Mouse (Mus musculus): ENCODE results near the gene Fbxl12.
"Not testable (repeated sequence)": the region's sequence is repeated elsewhere in the genome, so short reads cannot be mapped to it uniquely, and the experiment has no call there.

Gene Fbxl12

DNA sequence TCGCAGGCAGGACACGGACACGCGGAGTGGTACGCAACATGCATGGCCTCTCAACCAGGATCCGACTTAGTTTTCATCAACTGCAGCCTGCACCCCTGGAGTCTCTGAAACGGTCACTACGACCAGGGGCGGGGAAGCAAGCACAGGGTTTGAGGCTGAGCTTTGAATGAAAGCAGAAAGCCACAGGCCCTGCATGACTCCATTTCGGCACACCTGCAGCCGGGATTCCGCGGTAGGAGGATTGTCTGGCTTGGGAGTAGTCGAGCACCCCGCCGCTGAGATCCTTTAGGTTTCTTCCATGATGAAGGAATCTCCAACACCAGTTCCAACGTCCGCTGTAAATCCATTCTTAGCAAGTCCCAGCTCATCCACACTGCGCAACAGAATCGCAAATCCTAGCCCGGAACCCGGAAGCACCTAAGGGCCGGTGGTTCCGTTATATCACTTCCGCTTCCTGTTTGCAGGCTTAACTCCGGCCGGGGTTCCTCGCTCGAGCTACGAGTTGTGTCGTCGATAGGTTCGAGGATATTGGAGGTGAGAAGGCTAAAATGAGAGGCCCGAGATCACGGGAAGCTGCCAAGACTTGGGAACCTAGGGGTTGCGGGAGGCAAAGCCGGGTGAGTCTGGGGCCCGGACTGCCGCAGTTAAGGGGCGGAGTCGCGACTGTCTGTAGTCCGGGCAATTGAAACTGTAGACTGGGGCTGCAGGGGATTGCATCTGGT, at the start of gene Fbxl12:
Gene Fbxl12 (minus strand): TSS at position 408 of the 722 bp plus-strand sequence.
- peak; percentile 73 for DNase-seq (ENCODE audit: extremely low read depth, insufficient read length, low spot score)

GRCm38 (mm10) chr9:20692863-20693262, 48.3 kb upstream of the Fbxl12 start:
- no peak for DNase-seq (ENCODE audit: extremely low read depth, insufficient read length, low spot score)

DNA sequence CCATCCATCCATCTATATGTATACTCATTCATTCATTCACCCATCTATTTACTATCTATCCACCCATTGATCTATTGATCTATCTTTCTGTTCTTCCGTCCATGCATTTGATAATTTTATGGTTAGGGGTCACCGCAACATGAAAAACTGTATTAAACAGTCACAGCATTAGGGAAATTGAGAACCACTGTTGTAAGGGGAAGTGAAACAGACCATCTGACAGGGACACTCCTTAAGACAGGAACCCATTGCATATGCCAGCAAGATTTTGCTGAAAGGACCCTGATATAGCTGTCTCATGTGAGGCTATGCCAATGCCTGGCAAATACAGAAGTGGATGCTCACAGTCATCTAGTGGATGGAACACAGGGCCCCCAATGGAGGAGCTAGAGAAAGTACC, 45.9 kb upstream of the Fbxl12 start:
- not testable (repeated sequence) for DNase-seq (ENCODE audit: extremely low read depth, insufficient read length, low spot score)

- no peak for DNase-seq (ENCODE audit: extremely low read depth, insufficient read length, low spot score)
Measured at GRCm38 (mm10) chr9:20689913-20690312, 45.3 kb upstream of the Fbxl12 start.

- DNase-seq (ENCODE audit: extremely low read depth, insufficient read length, low spot score): no peak
Measured at GRCm38 (mm10) chr9:20689403-20689802, 44.8 kb upstream of the Fbxl12 start.

DNA sequence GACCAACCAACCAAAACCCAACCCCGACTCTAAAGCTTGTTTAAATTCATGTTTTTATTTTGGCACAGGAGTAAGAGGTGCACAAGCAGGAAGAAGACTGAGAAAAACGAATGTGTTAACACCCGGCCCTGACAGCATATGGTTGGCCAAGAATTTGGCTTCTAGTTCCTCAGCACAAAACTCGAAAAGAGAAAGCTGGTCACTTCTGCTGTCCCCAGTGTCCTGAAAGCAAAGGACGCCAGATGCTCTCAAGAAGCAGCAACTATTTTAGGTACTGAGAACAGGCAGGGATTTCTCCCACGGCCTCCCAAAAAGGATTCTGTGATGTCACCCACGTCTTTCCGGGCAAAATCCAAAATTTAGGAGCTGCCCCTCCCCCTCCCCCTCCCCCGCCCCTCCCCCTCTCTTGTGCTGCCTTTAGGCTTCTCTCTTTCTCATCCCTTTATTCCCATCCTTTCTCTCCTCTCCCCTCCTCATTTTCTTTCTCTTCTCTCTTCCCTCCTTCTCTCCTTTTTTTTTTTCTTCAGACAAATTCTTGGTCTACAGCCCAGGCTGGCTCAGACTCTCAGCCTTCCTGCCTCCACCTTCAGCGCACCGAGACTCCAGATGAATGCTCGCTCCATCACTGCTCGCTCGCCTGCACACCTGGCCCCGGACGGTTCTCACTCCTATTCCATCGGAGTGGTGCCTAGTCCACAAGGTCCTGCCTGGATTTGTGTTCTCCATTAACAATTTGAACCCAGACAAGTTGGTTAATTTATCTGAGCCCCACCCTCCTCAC, 40.7 kb upstream of the Fbxl12 start:
- DNase-seq (ENCODE audit: extremely low read depth, insufficient read length, low spot score): no peak

GRCm38 (mm10) chr9:20682389-20682722, 37.8 kb upstream of the Fbxl12 start:
- DNase-seq (ENCODE audit: extremely low read depth, insufficient read length, low spot score): no peak

- no peak for DNase-seq (ENCODE audit: extremely low read depth, insufficient read length, low spot score)
Measured at GRCm38 (mm10) chr9:20681546-20682388, 37.2 kb upstream of the Fbxl12 start.

DNA sequence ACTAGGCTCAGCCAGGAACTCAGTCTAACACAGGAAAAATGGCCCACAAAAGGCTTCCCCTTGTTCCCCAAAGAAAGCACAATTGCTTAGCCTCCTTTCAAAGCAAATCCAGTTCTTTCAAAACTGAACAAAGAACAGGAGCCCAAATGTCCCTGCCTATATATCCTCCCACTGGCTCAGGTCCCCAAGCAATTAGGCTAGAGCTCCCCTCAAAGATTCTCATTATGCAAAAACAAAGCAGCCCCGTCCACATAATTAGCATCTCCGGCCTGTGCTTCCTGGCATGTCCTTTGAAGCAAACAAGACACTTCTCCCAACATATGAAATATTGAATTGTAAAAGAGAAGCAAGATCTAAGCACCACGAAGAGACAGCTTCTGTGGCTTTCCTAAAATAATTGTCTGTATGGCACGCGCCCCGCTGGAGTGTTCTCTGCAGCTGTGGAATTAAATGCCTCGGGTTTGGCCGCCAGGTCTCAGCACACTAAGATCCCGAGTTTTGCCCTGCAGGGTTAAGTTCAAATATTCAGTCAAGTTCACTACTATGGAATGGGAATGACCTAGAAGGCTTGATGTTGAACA, 35.9 kb upstream of the Fbxl12 start:
- DNase-seq (ENCODE audit: extremely low read depth, insufficient read length, low spot score): no peak

DNA sequence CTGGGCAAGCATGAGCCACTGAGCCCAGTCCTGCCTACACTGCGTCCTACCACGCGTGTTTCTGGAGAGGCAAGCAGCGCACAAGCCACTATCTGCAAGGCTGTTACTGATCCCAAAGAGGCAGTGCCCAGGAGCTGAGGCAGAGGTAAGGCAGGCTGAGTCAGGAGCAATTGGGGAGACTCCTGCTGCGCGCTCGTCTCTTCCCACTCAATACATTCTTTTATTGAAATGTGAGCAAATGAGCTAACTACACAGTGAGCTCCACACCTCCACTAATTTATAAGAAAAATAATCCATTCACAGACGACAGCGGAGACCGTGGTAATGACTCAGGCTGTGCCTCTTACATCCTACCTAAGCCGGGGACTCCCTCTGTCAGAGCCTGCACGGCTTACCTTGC, 33.3 kb upstream of the Fbxl12 start:
- no peak for DNase-seq (ENCODE audit: extremely low read depth, insufficient read length, low spot score)

DNA sequence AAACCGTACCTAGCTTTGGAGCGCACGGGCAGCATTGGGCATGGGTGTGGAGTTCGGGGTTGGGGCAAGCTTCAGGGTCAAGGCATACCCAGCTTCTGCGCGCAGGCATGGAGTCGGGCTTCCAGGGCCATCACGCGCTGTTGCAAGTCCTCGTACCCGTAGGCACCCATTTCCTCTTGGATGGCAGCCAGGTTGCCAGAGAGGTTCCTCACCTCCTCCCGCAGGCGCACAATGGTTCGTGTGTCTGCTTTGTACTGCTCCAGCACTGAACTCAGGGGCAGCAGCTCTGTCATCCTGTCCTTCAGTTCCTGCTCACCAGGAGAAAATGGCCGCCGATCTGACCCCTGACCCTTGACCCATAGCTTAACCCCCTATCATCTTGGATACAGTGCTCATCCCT, 27.5 kb upstream of the Fbxl12 start:
- DNase-seq (ENCODE audit: extremely low read depth, insufficient read length, low spot score): no peak

GRCm38 (mm10) chr9:20668065-20668464, 23.5 kb upstream of the Fbxl12 start:
- DNase-seq (ENCODE audit: extremely low read depth, insufficient read length, low spot score): no peak

- DNase-seq (ENCODE audit: extremely low read depth, insufficient read length, low spot score): no peak
Measured at GRCm38 (mm10) chr9:20666510-20667034, 22.0 kb upstream of the Fbxl12 start.

GRCm38 (mm10) chr9:20665925-20666324, 21.4 kb upstream of the Fbxl12 start:
- no peak for DNase-seq (ENCODE audit: extremely low read depth, insufficient read length, low spot score)

GRCm38 (mm10) chr9:20664982-20665637, 20.5 kb upstream of the Fbxl12 start:
- no peak for DNase-seq (ENCODE audit: extremely low read depth, insufficient read length, low spot score)

DNA sequence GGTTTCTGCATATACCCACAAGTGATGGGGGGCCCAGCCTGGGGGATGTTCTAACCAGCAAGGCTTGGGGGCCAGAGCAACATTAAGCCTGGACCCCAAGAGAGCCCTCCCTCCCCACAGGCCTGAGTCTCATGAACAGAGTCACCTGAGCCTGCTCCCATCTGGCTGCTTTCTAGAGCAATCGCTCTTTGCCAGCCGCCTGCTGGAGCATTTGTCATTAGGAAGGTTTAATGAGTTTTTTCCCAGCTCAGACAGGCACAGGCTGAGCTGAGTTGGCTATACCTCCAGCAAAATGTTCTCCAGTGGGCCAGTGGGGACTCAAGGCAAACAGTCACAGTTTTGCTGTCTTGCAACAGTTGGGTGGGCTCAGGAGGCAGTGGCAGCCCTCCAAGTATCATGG, 19.8 kb upstream of the Fbxl12 start:
- no peak for DNase-seq (ENCODE audit: extremely low read depth, insufficient read length, low spot score)

GRCm38 (mm10) chr9:20663956-20664355, 19.4 kb upstream of the Fbxl12 start:
- no peak for DNase-seq (ENCODE audit: extremely low read depth, insufficient read length, low spot score)

DNA sequence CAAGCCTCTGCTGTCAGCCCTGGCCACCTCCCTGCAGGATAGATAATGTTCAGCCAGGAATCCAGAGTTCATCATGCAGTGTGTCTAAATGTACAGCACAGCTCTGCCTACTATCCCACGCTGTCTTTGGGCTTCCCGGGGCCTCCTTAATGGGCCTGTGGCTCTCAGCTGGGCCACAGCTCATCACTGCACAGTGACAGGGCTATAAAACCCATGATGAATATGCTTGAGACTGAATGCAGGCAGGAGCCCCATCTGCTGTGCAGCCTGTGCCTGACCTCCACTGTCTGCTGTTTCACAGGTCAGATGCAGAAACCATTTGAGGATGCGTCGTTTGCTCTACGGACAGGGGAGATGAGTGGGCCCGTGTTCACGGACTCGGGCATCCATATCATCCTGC, 18.3 kb upstream of the Fbxl12 start:
- no peak for DNase-seq (ENCODE audit: extremely low read depth, insufficient read length, low spot score)

- DNase-seq (ENCODE audit: extremely low read depth, insufficient read length, low spot score): no peak
Measured at GRCm38 (mm10) chr9:20662325-20662724, 17.8 kb upstream of the Fbxl12 start.

DNA sequence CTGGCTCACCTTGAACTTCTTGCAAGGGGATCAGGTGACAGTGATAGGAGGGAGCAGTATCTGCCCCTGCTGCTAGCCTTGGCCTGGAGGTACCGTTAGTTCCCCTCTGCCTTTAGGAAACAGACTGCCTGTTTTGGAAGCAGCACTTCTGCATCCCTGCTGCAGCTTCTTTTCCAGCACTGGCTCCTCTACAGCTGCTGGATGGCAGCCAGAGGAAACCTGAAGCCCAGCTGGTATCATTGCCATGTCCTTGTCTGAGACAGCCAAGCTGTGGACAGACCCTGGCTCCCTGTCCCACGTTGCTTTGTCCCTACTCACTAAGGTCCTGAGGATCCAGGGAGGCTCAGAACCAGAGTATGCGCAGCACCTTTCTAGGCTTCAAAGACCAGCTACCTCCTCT, 13.0 kb upstream of the Fbxl12 start:
- no peak for DNase-seq (ENCODE audit: extremely low read depth, insufficient read length, low spot score)
